Mouse (Mus musculus) myocyte (in vitro differentiated cells): ENCODE results near the gene Spata5. TPM values are rescaled to one million over a fixed set of nuclear protein-coding genes. Genes with fewer than 3 reads are reported as not detected.

ENCODE experiments used
- H3K27me3 ChIP-seq: one replicate; pipeline ENCODE4 v1.6.1; 2011; ENCODE audit not compliant: control insufficient read depth, insufficient read depth, insufficient read length
- H3K36me3 ChIP-seq: one replicate; pipeline ENCODE4 v1.6.1; 2011; ENCODE audit not compliant: control insufficient read depth, insufficient read depth
- H3K4me2 ChIP-seq: one replicate; pipeline ENCODE4 v1.6.1; 2011; ENCODE audit warnings: low read depth, control low read depth
- H3K4me3 ChIP-seq: one replicate; pipeline ENCODE4 v1.5.1; 2011; ENCODE audit warnings: mild to moderate bottlenecking, control low read depth, moderate library complexity
- H3K79me2 ChIP-seq: one replicate; pipeline ENCODE4 v1.6.1; 2011; ENCODE audit not compliant: control insufficient read depth, insufficient read depth
- H3ac ChIP-seq: one replicate; pipeline ENCODE4 v1.6.1; 2011; ENCODE audit not compliant: control insufficient read depth, insufficient read length
- CEBPB ChIP-seq: IDR thresholded peaks from 2 replicates; pipeline ENCODE4 v1.6.1; 2011; ENCODE audit warnings: mild to moderate bottlenecking, moderate library complexity; ENCODE audit not compliant: poor library complexity, insufficient read depth, severe bottlenecking
- E2F4 ChIP-seq: IDR thresholded peaks from one replicate; pipeline ENCODE4 v1.6.1; 2011; ENCODE audit warnings: mild to moderate bottlenecking, control low read depth, moderate library complexity; ENCODE audit not compliant: insufficient read depth
- MAX ChIP-seq: IDR thresholded peaks from one replicate; pipeline ENCODE4 v1.6.1; 2011; ENCODE audit warnings: low read depth, mild to moderate bottlenecking, control low read depth
- MYOD1 ChIP-seq, 3 experiments: IDR thresholded peaks; one replicate each; pipeline ENCODE4 v1.6.1; 2011; ENCODE audit warnings: control low read depth in 2 of 3, low read depth in 2 of 3, mild to moderate bottlenecking in 2 of 3, moderate library complexity in 1 of 3; ENCODE audit not compliant: insufficient read length in 2 of 3, control insufficient read depth in 1 of 3
- MYOG ChIP-seq, 3 experiments: IDR thresholded peaks; one replicate each; pipeline ENCODE4 v1.6.1; 2011; ENCODE audit warnings: control low read depth in 2 of 3, low read depth in 2 of 3, mild to moderate bottlenecking in 2 of 3; ENCODE audit not compliant: insufficient read length in 2 of 3, control insufficient read depth in 1 of 3, insufficient read depth in 1 of 3
- POLR2A ChIP-seq: IDR thresholded peaks from one replicate; pipeline ENCODE4 v1.6.1; 2011; ENCODE audit warnings: low read depth, mild to moderate bottlenecking, control low read depth, moderate library complexity; ENCODE audit not compliant: insufficient read length
- POLR2AphosphoS2 ChIP-seq: IDR thresholded peaks from one replicate; pipeline ENCODE4 v1.6.1; 2011; ENCODE audit warnings: low read depth, control low read depth; ENCODE audit not compliant: insufficient read length
- REST ChIP-seq: IDR thresholded peaks from one replicate; pipeline ENCODE4 v1.6.1; 2011; ENCODE audit warnings: mild to moderate bottlenecking, control low read depth, moderate library complexity; ENCODE audit not compliant: insufficient read depth, insufficient read length
- SRF ChIP-seq: IDR thresholded peaks from one replicate; pipeline ENCODE4 v1.6.1; 2011; ENCODE audit warnings: low read depth; ENCODE audit not compliant: control insufficient read depth, insufficient read length
- TCF12 ChIP-seq: IDR thresholded peaks from one replicate; pipeline ENCODE4 v1.6.1; 2011; ENCODE audit warnings: mild to moderate bottlenecking, control low read depth; ENCODE audit not compliant: poor library complexity, insufficient read depth, severe bottlenecking
- TCF3 ChIP-seq: IDR thresholded peaks from one replicate; pipeline ENCODE4 v1.6.1; 2011; ENCODE audit warnings: low read depth, control low read depth; ENCODE audit not compliant: insufficient read length
- USF1 ChIP-seq: IDR thresholded peaks from one replicate; pipeline ENCODE4 v1.6.1; 2011; ENCODE audit warnings: low read depth, mild to moderate bottlenecking, control low read depth, moderate library complexity
- polyA plus RNA-seq: library from polyadenylated mRNA; unstranded; fragments of >200 nt; fragmentation: generic; extraction: Trizol; gene quantifications from one replicate; pipeline ENCODE4 v1.2.1, GENCODE M21; 2012; ENCODE audit warnings: missing spikeins

Gene Spata5
- polyA plus RNA-seq, 1 experiment: 24.2 TPM

DNA sequence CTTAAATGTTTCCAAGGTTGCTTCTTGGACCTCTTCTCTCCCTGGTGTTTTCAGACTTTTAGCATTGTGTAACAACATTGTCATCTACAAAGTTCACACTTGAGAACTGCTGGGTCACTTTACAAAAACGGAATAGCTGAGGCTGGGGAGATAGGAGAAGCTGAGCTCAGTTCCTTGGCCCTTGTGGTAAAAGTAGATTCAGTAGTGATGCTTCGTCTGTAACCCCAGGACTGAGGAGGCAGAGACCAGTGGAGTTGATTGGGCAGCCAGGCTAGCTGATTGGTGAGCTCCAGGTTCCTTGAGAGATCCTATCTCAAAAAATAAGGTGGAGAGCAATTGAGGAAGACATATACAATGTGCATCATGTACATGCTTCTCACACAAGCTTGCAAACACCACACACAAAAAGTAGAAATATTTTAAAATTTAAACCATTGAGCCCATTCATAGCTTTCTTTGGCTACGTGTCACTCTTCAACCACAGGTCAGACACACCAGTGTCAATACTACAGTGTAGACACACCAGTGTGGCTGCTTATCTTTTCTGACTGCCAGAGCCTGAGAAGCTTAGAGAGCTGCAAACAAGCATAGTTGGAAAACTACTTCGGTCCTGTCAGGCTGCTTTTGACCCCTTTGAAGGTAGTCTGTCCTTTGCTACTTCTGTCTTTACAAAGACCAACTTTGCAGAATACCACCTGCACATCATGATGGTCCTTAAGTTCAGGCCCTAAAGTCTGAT lies 138.2 kb downstream of the Spata5 start:
- no peaks in the 10 kb centered on the region for H3K27me3 ChIP-seq
- TF ChIP-seq MAX (no peak), SRF (no peak), POLR2A (no peak), REST (no peak), MYOG (IDR thresholded peaks at IDR 0.05; ENCODE audit: control insufficient read depth in 1 of 3, insufficient read depth in 1 of 3, insufficient read length in 2 of 3, low read depth in 2 of 3) (no peak), MYOD1 (IDR thresholded peaks at IDR 0.05; ENCODE audit: control insufficient read depth in 1 of 3, insufficient read length in 2 of 3, low read depth in 2 of 3) (no peak), POLR2AphosphoS2 (no peak), CEBPB (no peak), TCF12 (no peak), USF1 (no peak), E2F4 (no peak), TCF3 (no peak)
- H3K4me2 ChIP-seq: no peak overlapping the region
- H3K36me3 ChIP-seq: peaks cover 4% of the 10 kb centered on the region
- H3ac ChIP-seq: no peak overlapping the region
- no peak overlapping the region for H3K4me3 ChIP-seq
- H3K79me2 ChIP-seq: no peaks in the 10 kb centered on the region

GRCm38 (mm10) chr3:37559339-37559738 lies 139.6 kb downstream of the Spata5 start:
- TF ChIP-seq TCF12 (no peak), SRF (no peak), MAX (no peak), MYOG (IDR thresholded peaks at IDR 0.05; ENCODE audit: control insufficient read depth in 1 of 3, insufficient read depth in 1 of 3, insufficient read length in 2 of 3, low read depth in 2 of 3) (no peak), USF1 (no peak), REST (no peak), POLR2AphosphoS2 (no peak), POLR2A (no peak), CEBPB (no peak), MYOD1 (IDR thresholded peaks at IDR 0.05; ENCODE audit: control insufficient read depth in 1 of 3, insufficient read length in 2 of 3, low read depth in 2 of 3) (no peak), TCF3 (no peak), E2F4 (no peak)
- Histone ChIP-seq H3K4me3 (no peak overlapping the region), H3K4me2 (no peak overlapping the region), H3K36me3 (peaks cover 4% of the 10 kb centered on the region), H3K27me3 (no peaks in the 10 kb centered on the region), H3ac (no peak overlapping the region), H3K79me2 (no peaks in the 10 kb centered on the region)

DNA sequence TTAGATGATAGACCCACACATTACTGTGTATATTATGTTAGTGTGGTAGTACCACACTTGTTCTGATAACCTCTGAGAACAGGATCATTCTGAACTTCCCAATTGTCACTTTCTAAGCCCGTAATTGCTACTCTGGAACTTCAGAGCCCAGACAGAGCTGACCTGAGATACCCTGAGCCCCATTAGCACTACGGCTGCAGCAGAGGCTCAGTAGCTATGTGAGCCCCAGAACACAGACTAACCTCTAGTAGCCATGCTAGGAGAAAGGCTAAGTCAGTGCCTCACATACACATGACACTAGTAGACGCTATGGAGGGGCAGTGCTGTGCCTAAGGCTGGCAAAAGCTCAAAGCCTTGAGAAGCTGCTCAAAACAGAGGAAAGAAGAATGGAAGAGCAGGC lies 141.8 kb downstream of the Spata5 start:
- Histone ChIP-seq H3K27me3 (no peaks in the 10 kb centered on the region), H3K79me2 (no peaks in the 10 kb centered on the region), H3K4me3 (no peak overlapping the region), H3ac (no peak overlapping the region), H3K4me2 (no peak overlapping the region), H3K36me3 (peaks cover 4% of the 10 kb centered on the region)
- TF ChIP-seq POLR2A (no peak), REST (no peak), MYOD1 (IDR thresholded peaks at IDR 0.05; ENCODE audit: control insufficient read depth in 1 of 3, insufficient read length in 2 of 3, low read depth in 2 of 3) (no peak), E2F4 (no peak), MAX (no peak), SRF (no peak), CEBPB (no peak), USF1 (no peak), POLR2AphosphoS2 (no peak)

DNA sequence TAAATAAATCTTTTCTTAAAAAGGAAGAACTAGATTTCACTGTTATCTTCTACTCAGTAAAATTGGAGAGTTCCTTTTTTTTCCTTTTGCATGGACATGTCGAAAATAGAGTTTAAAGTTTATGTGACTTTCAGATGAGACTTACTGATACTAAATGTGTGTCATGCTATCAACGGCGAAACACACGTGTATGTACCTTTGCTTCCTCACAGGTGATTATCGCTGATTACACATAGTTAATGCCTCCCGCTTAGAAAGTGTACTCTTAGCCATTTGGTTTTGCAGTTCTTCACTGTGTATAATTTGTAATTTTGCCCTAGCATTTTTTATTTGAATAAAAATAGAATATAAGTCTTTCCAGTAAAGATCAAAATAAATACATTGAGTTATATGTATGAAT lies 146.4 kb downstream of the Spata5 start:
- Histone ChIP-seq H3K27me3 (no peaks in the 10 kb centered on the region), H3K79me2 (no peaks in the 10 kb centered on the region), H3K4me2 (no peak overlapping the region), H3ac (no peak overlapping the region), H3K36me3 (peaks cover 16% of the 10 kb centered on the region), H3K4me3 (no peak overlapping the region)
- TF ChIP-seq POLR2AphosphoS2: no peak
- TF ChIP-seq MYOD1 (IDR thresholded peaks at IDR 0.05; ENCODE audit: control insufficient read depth in 1 of 3, insufficient read length in 2 of 3, low read depth in 2 of 3): no peak

- Histone ChIP-seq H3K4me3 (no peak overlapping the region), H3K27me3 (no peaks in the 10 kb centered on the region), H3ac (no peak overlapping the region), H3K36me3 (peaks cover 16% of the 10 kb centered on the region), H3K4me2 (no peak overlapping the region), H3K79me2 (no peaks in the 10 kb centered on the region)
- TF ChIP-seq MYOD1 (IDR thresholded peaks at IDR 0.05; ENCODE audit: control insufficient read depth in 1 of 3, insufficient read length in 2 of 3, low read depth in 2 of 3): no peak
- no peak for TF ChIP-seq POLR2A
- TF ChIP-seq E2F4: no peak
- TF ChIP-seq TCF3: no peak
- no peak for TF ChIP-seq MAX
- no peak for TF ChIP-seq POLR2AphosphoS2
- TF ChIP-seq SRF: no peak
- TF ChIP-seq USF1: no peak
- TF ChIP-seq MYOG (IDR thresholded peaks at IDR 0.05; ENCODE audit: control insufficient read depth in 1 of 3, insufficient read depth in 1 of 3, insufficient read length in 2 of 3, low read depth in 2 of 3): no peak
- no peak for TF ChIP-seq TCF12
- no peak for TF ChIP-seq CEBPB
- no peak for TF ChIP-seq REST
Observed at GRCm38 (mm10) chr3:37567505-37567904, 147.8 kb downstream of the Spata5 start.
